Mouse (Mus musculus) liver, adult 2 months (tissue): ENCODE results near the gene Zfc3h1.

Experiments
- CTCF ChIP-seq: fragments of 200-500 bp; IDR thresholded peaks from 2 replicates; pipeline ENCODE4 v1.5.1; 2011; ENCODE audit warnings: low read depth, low read length, control low read depth
- POLR2A ChIP-seq: fragments of 200-500 bp; IDR thresholded peaks from 2 replicates; pipeline ENCODE4 v1.6.1; 2011; ENCODE audit warnings: low read length, control low read depth; ENCODE audit not compliant: insufficient read depth; ENCODE audit errors: extremely low read depth

- TF ChIP-seq CTCF (no peak), POLR2A (no peak)
Observed at GRCm38 (mm10) chr10:115414056-115414455, 29.3 kb downstream of the Zfc3h1 start.
